Mouse (Mus musculus): ENCODE data around the gene 1810043G02Rik. TPM values are rescaled to one million over a fixed set of nuclear protein-coding genes. Genes with fewer than 3 reads are reported as not detected.

The 1810043G02Rik gene
- polyA plus RNA-seq, 1 experiment from 2014 or later: 21.0 TPM

Other genes with a start within 250 kb of the 1810043G02Rik start
- not detected in 2 replicates for gene Gm18596, start 235.9 kb upstream of the 1810043G02Rik start, polyA plus RNA-seq (2015; fragmentation: Nextera tagmentation; extraction: Ambion mirVana)
- not detected in 2 replicates for gene Gm9736, start 227.2 kb upstream of the 1810043G02Rik start, polyA plus RNA-seq (2015; fragmentation: Nextera tagmentation; extraction: Ambion mirVana)
- gene Gm3233, start 218.8 kb upstream of the 1810043G02Rik start, polyA plus RNA-seq (2015; fragmentation: Nextera tagmentation; extraction: Ambion mirVana): not detected in 2 replicates
- not detected in 2 replicates for gene Gm3238, start 207.2 kb upstream of the 1810043G02Rik start, polyA plus RNA-seq (2015; fragmentation: Nextera tagmentation; extraction: Ambion mirVana)
- gene Gm7138, start 201.6 kb upstream of the 1810043G02Rik start, polyA plus RNA-seq (2015; fragmentation: Nextera tagmentation; extraction: Ambion mirVana): not detected in 2 replicates
- not detected in 2 replicates for gene Gm3250, start 196.0 kb upstream of the 1810043G02Rik start, polyA plus RNA-seq (2015; fragmentation: Nextera tagmentation; extraction: Ambion mirVana)
- not detected in 2 replicates for gene Gm7137, start 190.3 kb upstream of the 1810043G02Rik start, polyA plus RNA-seq (2015; fragmentation: Nextera tagmentation; extraction: Ambion mirVana)
- not detected in 2 replicates for gene Gm9639, start 183.4 kb upstream of the 1810043G02Rik start, polyA plus RNA-seq (2015; fragmentation: Nextera tagmentation; extraction: Ambion mirVana)
- gene Gm19668, start 179.4 kb upstream of the 1810043G02Rik start, polyA plus RNA-seq (2015; fragmentation: Nextera tagmentation; extraction: Ambion mirVana): not detected in 2 replicates
- gene Gm9507, start 166.7 kb upstream of the 1810043G02Rik start, polyA plus RNA-seq (2015; fragmentation: Nextera tagmentation; extraction: Ambion mirVana): not detected in 2 replicates
- not detected in 2 replicates for gene Gm2696, start 163.8 kb upstream of the 1810043G02Rik start, polyA plus RNA-seq (2015; fragmentation: Nextera tagmentation; extraction: Ambion mirVana)
- gene Krtap10-4, start 151.4 kb upstream of the 1810043G02Rik start, polyA plus RNA-seq (2015; fragmentation: Nextera tagmentation; extraction: Ambion mirVana): not detected in 2 replicates
- not detected in 2 replicates for gene Krtap10-10, start 142.6 kb upstream of the 1810043G02Rik start, polyA plus RNA-seq (2015; fragmentation: Nextera tagmentation; extraction: Ambion mirVana)
- not detected in 2 replicates for gene Gm36176, start 131.7 kb upstream of the 1810043G02Rik start, polyA plus RNA-seq (2015; fragmentation: Nextera tagmentation; extraction: Ambion mirVana)
- gene Gm10318, start 125.7 kb upstream of the 1810043G02Rik start, polyA plus RNA-seq (2015; fragmentation: Nextera tagmentation; extraction: Ambion mirVana): not detected in 2 replicates
- not detected in 2 replicates for gene Gm3285, start 116.5 kb upstream of the 1810043G02Rik start, polyA plus RNA-seq (2015; fragmentation: Nextera tagmentation; extraction: Ambion mirVana)
- 1.2 TPM in 2 replicates for gene Lrrc3, start 76.0 kb upstream of the 1810043G02Rik start, polyA plus RNA-seq (2015; fragmentation: Nextera tagmentation; extraction: Ambion mirVana)
- gene Trpm2, start 8.0 kb upstream of the 1810043G02Rik start, polyA plus RNA-seq (2015; fragmentation: Nextera tagmentation; extraction: Ambion mirVana): 18.1 and 21.8 TPM in 2 replicates
- gene Pfkl, start 31.6 kb downstream of the 1810043G02Rik start, polyA plus RNA-seq (2015; fragmentation: Nextera tagmentation; extraction: Ambion mirVana): 41.1 and 45.5 TPM in 2 replicates
- 0.69 and 1.1 TPM in 2 replicates for gene Dnmt3l, start 63.4 kb downstream of the 1810043G02Rik start, polyA plus RNA-seq (2015; fragmentation: Nextera tagmentation; extraction: Ambion mirVana)
- 8.8 and 10.1 TPM in 2 replicates for gene Aire, start 65.1 kb downstream of the 1810043G02Rik start, polyA plus RNA-seq (2015; fragmentation: Nextera tagmentation; extraction: Ambion mirVana)
- gene Icosl, start 90.8 kb downstream of the 1810043G02Rik start, polyA plus RNA-seq (2015; fragmentation: Nextera tagmentation; extraction: Ambion mirVana): 6.2 and 6.7 TPM in 2 replicates
- gene D10Jhu81e, start 191.3 kb downstream of the 1810043G02Rik start, polyA plus RNA-seq (2015; fragmentation: Nextera tagmentation; extraction: Ambion mirVana): 28.9 and 31.2 TPM in 2 replicates
- 18.1 and 18.7 TPM in 2 replicates for gene Pwp2, start 206.6 kb downstream of the 1810043G02Rik start, polyA plus RNA-seq (2015; fragmentation: Nextera tagmentation; extraction: Ambion mirVana)